Mouse (Mus musculus): ENCODE data around the gene Spo11.

Gene Spo11

DNA sequence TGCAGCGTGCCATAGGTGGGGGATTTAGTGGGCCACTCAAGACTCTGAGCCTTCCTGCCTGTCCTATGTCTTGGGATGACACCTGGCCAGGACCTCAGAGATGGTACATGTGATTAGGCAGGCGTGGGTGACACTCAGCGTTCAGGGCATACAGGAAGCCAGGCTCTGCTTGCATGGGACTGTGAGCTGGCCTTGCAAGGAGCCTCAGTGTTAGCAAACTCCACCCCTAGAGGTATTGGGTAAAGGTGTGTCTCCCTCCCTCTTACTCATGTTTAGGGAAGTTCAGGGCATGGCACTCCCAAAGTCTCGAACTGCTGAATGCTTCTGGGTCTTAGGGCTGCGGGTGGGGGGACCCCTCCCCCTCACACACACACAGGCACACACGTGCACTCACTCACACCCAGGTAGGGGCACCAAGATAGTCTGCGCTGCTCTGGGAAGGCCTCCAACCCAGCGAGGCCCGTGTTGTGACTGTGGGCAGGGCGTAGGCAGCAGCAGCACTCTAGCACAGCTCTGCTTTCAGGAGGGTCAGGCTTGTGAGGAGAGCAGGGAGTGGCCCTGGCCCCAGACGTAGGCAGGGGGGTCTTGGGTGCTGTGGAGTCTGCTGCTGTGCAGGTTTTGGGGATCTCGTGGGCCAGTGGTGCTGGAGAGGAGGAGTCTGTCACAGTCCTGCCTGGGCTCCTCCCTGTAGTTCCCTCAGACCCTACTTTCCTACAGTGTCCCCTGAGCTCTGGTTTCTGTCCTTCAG lies 53.3 kb downstream of the Spo11 start:
- peak; percentile 68 for DNase-seq (ENCODE audit: low read depth, low spot score)

GRCm38 (mm10) chr2:173033531-173033930 lies 56.0 kb downstream of the Spo11 start:
- peak; percentile 60 for DNase-seq (ENCODE audit: low read depth, low spot score)

DNA sequence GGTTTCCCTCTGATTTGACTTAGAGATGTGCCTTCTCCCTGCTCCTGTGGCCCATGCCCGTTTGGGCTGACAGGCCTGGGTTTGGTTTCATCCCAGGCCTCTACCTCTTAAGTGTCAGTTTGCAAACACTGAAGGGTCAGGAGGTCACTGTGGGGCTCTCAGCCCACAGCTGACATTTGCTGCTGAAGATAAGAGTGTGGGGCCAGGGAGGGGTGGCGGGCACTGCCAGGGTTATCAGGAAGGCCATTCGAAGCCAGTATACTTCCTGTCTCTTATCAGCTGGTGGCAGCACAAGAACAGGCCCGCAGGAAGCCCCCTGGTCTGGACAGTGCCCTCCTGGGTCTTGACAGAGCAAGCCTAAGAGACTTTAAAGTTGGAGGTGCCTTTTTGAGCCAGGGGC lies 57.5 kb downstream of the Spo11 start:
- DNase-seq (ENCODE audit: low read depth, low spot score): no peak

DNA sequence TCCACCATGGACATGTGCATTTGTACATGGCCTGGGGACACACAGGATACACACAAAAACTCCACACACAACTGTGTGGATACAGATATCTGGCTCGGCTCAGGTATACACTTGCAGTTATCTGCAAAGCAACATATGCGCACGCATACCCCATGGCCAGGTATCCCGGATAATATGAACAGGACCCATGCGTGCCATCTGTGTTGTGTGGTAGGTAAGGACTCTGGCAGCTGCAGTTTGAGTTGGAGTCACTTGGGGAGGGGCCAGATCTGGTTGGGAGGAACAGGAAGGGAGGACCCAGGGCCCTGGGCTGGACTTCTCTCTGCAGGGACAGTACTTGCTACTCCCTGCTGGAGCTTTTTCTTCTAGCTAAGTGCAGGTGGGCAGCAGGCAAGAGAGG lies 58.2 kb downstream of the Spo11 start:
- no peak for DNase-seq (ENCODE audit: low read depth, low spot score)

DNA sequence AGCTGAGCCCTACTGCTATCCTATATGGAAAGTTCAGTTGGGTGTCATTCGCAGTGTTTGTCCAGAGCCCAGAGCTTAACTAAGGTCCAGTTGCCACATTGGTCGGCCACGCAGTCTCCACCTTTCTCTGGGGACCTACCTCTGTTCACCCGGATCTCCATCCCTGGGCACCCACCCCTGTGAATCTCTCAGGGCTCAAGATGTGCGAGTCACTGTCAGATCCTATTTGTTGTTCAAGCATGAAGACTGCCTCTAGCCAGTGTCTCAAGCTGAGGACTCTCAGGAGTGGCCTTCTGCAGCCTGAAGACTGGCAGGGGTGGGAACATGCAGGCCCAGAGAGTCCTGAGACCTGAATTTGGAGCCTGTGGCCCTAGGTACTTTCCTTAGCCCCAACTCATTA lies 58.6 kb downstream of the Spo11 start:
- no peak for DNase-seq (ENCODE audit: low read depth, low spot score)

DNA sequence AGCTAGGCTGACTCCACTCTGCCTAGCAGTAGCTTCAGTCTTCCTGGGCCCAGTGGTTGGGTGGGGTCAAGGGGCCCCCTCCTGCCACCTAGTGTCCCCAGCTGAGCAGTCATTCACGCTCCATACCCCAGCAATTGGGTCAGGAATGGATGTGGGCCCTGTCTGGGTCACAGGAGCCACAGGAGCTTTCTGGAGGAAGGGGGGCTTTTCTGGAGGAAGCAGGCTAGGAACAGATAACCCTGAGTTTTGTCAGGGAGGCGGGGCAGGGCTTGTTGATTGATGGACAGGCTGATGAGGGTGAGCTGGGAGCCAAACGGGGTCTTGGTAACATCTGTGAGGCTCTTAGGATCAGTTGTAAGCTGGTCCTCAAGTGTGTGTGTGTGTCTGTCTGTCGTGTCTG lies 59.1 kb downstream of the Spo11 start:
- DNase-seq (ENCODE audit: low read depth, low spot score): no peak

DNA sequence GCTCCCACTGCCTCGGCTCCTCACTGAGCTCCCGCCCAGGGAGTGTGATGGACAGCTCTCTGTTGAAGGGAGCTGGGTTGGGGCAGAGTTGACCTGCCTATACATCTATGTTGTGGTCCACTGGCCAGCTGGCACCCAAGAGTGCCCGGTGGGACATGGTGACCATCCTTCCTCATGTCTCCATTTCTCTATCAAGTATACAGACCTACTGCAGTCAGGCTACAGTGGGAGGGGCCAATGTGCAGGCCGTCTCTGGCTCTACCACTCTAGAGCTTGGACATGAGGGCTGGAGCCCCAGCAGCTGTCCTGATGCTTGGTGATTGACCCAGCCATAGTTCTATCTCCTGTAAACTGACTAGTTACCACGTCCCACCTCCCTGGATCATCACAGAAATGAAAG lies 59.8 kb downstream of the Spo11 start:
- no peak for DNase-seq (ENCODE audit: low read depth, low spot score)

DNA sequence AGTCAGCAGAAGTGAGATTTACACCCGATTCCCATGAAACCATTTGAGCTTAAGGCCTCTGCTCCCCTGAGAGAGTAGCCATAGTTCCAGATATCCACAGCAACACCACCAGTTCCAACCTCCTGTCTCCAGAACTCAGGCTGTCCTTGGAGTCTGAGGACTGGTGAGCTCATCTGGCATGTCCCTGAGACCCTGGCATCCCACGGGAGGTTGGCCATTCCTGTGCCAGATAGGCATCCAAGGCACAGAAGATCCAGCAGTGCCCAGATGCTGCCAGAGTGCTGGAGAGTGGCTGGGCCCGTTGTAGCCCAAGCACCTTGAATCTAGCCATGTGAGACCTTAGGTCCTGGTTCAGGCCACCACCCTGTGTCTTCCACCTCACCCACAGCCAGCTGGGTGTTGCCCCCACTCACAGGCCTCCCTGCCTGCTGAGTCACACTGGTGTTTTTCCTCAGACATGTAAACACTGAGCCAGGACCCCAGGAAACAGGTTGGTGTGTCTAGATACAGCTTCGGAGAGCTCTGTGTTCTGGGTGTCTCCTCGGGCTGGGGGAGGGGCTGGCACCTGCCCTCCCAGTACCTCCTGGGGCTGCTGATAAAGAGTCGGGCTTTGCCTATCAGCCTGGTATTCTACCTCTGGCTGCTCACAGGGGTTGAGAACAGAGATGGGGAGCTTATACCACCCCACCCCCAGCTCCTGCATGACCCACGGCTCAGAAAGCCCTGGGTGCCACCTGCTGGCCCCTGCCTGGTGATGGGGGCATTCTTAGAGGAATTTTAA lies 60.5 kb downstream of the Spo11 start:
- peak; percentile 72 for DNase-seq (ENCODE audit: low read depth, low spot score)

GRCm38 (mm10) chr2:173039041-173039440 lies 61.5 kb downstream of the Spo11 start:
- DNase-seq (ENCODE audit: low read depth, low spot score): no peak

DNA sequence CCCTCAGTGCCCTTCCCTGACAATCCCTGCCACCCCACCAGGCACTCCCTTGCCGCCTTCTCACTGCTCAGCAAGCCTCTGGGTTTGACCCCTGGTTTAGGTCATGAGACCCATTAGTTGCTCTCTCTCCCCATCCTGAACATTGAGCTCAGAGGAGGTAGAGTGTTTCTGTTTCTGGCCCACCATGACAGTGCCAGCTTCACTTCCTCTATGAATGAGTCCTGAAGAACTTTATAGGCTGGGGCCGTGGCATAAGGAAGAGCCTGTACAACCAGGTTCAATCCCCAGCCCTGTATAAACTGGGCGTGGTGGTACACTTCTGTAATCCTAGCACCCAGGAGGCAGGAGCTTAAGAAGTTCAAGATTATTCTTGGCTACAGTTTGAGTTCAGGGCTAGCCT lies 63.3 kb downstream of the Spo11 start:
- DNase-seq (ENCODE audit: low read depth, low spot score): no peak

GRCm38 (mm10) chr2:173041242-173041641 lies 63.7 kb downstream of the Spo11 start:
- DNase-seq (ENCODE audit: low read depth, low spot score): no peak

GRCm38 (mm10) chr2:173041893-173042292 lies 64.4 kb downstream of the Spo11 start:
- no peak for DNase-seq (ENCODE audit: low read depth, low spot score)

DNA sequence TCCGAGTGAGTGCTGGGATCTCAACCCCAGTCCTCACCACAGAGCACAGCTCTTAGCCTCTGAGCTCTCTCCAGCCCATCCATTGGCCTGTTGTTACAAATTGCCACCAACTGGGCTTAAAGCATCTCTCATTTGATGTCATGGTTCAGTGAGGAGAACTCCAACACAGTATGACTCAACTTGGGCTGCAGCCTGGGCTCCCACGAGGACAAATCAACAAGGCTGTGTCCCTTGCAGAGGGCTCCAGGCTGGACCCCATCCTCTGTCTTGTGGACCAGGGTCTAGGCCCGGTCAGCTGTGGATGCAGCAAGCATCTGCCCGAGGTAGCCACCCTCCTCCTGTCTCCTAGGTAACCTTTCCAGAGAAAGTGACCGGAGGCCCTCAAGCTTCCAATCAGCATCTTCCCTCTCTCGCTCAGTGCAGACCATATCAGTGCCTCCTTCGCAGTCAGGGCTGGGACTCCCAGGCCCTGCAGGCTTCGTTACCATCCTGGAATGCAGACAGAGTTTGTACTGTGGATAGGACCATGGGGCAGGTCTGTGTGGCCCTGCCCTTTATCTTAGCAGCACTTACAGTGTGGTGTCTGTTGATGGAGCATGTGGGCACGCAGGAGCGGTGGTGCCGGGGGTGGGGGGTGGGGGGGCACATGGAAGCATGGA lies 65.1 kb downstream of the Spo11 start:
- no peak for DNase-seq (ENCODE audit: low read depth, low spot score)
